ENCODE assay signal across 9 mouse cellular contexts in the genomic region with DNA sequence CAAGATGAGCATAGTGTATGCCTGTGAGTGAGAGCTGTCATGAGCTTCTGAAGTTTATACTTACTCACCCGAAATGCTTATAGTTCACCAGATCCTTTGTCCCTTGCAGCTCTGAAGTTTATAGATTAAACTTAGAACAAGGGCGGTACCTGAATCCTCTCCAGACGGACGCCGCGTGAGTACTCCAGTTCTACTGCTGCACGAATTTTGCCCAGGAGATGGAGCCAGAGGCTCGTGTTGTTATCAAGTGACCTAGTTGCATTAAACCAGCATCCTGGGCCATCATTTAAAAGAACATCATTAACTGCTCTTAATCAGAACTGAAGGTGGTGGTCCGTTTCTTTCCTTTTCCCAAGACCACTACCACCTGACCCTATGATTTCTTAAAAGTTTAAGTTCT. TPM values are rescaled to one million over a fixed set of nuclear protein-coding genes. Genes with fewer than 3 reads are reported as not detected.
DNase-seq lines count a peak whose midpoint lies in the region; ATAC-seq and TF ChIP-seq lines count a peak whose summit lies in the region.
"Had no signal": no experiment of that assay in that cellular context is flagged by ENCODE, and none has a peak within 500 bp of the region (broad histone marks: within the 10 kb centered on the region; RNA-seq: fewer than 3 reads in every experiment).

No protein-coding gene starts in this region.

- no peak overlapping the region for H3K4me2 ChIP-seq in hindbrain, embryonic 11.5 days (replicated peaks; ENCODE audit: low read depth, low read length)
- H3K4me2 ChIP-seq in hindbrain, embryonic 16.5 days (ENCODE audit: low read length) = no peak overlapping the region
- no peak overlapping the region for H3K4me2 ChIP-seq in kidney, postnatal 0 days (ENCODE audit: low read length)

- no peaks in the 10 kb centered on the region for H3K27me3 ChIP-seq in hindbrain, embryonic 11.5 days (ENCODE audit: control insufficient read depth, insufficient read depth, low read length)
- H3K27me3 ChIP-seq in hindbrain, embryonic 16.5 days (replicated peaks; ENCODE audit: control insufficient read depth, insufficient read depth, low read length) = no peaks in the 10 kb centered on the region
- no peaks in the 10 kb centered on the region for H3K27me3 ChIP-seq in kidney, postnatal 0 days (ENCODE audit: insufficient read depth, low read length)

- no peaks in the 10 kb centered on the region for H3K4me1 ChIP-seq in hindbrain, embryonic 11.5 days (replicated peaks; ENCODE audit: control insufficient read depth, insufficient read depth, low read length)
- H3K4me1 ChIP-seq in hindbrain, embryonic 16.5 days (ENCODE audit: control insufficient read depth, insufficient read depth, low read depth, low read length) = no peaks in the 10 kb centered on the region
- no peaks in the 10 kb centered on the region for H3K4me1 ChIP-seq in kidney, postnatal 0 days (replicated peaks; ENCODE audit: insufficient read depth, low read length)

- peaks cover 14% of the 10 kb centered on the region; the same call in 1 of the 2 replicates for H3K36me3 ChIP-seq in hindbrain, embryonic 11.5 days (ENCODE audit: control insufficient read depth, insufficient read depth, low read length)
- H3K36me3 ChIP-seq in hindbrain, embryonic 16.5 days (ENCODE audit: control insufficient read depth, insufficient read depth, low read length) = peaks cover 43% of the 10 kb centered on the region
- peaks cover 54% of the 10 kb centered on the region for H3K36me3 ChIP-seq in kidney, postnatal 0 days (ENCODE audit: insufficient read depth, low read length)

- no peak overlapping the region for H3K27ac ChIP-seq in hindbrain, embryonic 11.5 days (ENCODE audit: low read depth, low read length)
- no peak overlapping the region for H3K27ac ChIP-seq in hindbrain, embryonic 16.5 days (ENCODE audit: low read depth, low read length)
- no peak overlapping the region for H3K27ac ChIP-seq in kidney, postnatal 0 days

- TF ChIP-seq CTCF in kidney, postnatal 0 days (IDR thresholded peaks at IDR 0.05; ENCODE audit: low read depth) = peak; percentile 46

- H3K4me3 ChIP-seq in hindbrain, embryonic 11.5 days (ENCODE audit: low read depth, low read length) = no peak overlapping the region
- H3K4me3 ChIP-seq in hindbrain, embryonic 16.5 days (ENCODE audit: low read length) = no peak overlapping the region
- H3K4me3 ChIP-seq in kidney, postnatal 0 days (replicated peaks; ENCODE audit: low read depth, low read length) = no peak overlapping the region

- DNase-seq in hindbrain, embryonic 11.5 days (ENCODE audit: low spot score) = peak; percentile 26
- DNase-seq in right cerebral cortex, postnatal 4 days = peak; percentile 32
- DNase-seq in right cerebral cortex, postnatal 25 days = no peak
- DNase-seq in kidney, postnatal 0 days (ENCODE audit: low spot score) = no peak
- peak; percentile 30 for DNase-seq in yolk sac, embryonic 10.5 days (ENCODE audit: low spot score)
- DNase-seq in c-Kit-positive CD71-positive TER-119-positive erythroid progenitor cells, embryonic 14.5 days (ENCODE audit: low spot score) = no peak

- no peak for ATAC-seq in hindbrain, embryonic 11.5 days (ENCODE audit: low FRiP score)
- no peak for ATAC-seq in hindbrain, embryonic 16.5 days
- ATAC-seq in kidney, postnatal 0 days (replicated peaks; ENCODE audit: low FRiP score, low read depth) = no peak
- ATAC-seq: midbrain, embryonic 16.5 days had no signal

- no peaks in the 10 kb centered on the region for H3K9me3 ChIP-seq in hindbrain, embryonic 11.5 days (ENCODE audit: control insufficient read depth, low read length)
- no peaks in the 10 kb centered on the region for H3K9me3 ChIP-seq in hindbrain, embryonic 16.5 days (ENCODE audit: control insufficient read depth, low read length)
- H3K9me3 ChIP-seq in kidney, postnatal 0 days (replicated peaks; ENCODE audit: low read length) = no peaks in the 10 kb centered on the region

- WGBS in hindbrain, embryonic 11.5 days = 91% methylated on average over 9 of the region's 9 CpGs
- 90% methylated on average over 9 of the region's 9 CpGs for WGBS in hindbrain, embryonic 16.5 days
- whole genome bisulfite sequencing in kidney, postnatal 0 days = 91% methylated on average over 9 of the region's 9 CpGs

- H3K9ac ChIP-seq in hindbrain, embryonic 11.5 days (ENCODE audit: low read depth, low read length) = no peak overlapping the region
- H3K9ac ChIP-seq in hindbrain, embryonic 16.5 days (ENCODE audit: low read depth, low read length) = no peak overlapping the region
- H3K9ac ChIP-seq in kidney, postnatal 0 days (ENCODE audit: low read depth, low read length) = no peak overlapping the region

RNA-seq across cellular contexts. Expression of a gene that starts 10.7 kb away (rescaled TPM):
- polyA plus RNA-seq in hindbrain, embryonic 11.5 days (2014; fragmentation: Nextera tagmentation; extraction: Ambion mirVana) = 28.1 and 31.2 TPM in 2 replicates
- polyA plus RNA-seq in hindbrain, embryonic 16.5 days (2015; fragmentation: Nextera tagmentation; extraction: Ambion mirVana) = 20.1 and 20.8 TPM in 2 replicates
- 15.0 and 16.8 TPM in 2 replicates for polyA plus RNA-seq in kidney, postnatal 0 days (2015; fragmentation: Nextera tagmentation; extraction: Ambion mirVana)

RNA-seq across cellular contexts. Expression of a gene that starts 29.8 kb away (rescaled TPM):
- polyA plus RNA-seq in hindbrain, embryonic 11.5 days (2014; fragmentation: Nextera tagmentation; extraction: Ambion mirVana) = 0.43 and 1.0 TPM in 2 replicates
- 0.65 and 0.76 TPM in 2 replicates for polyA plus RNA-seq in hindbrain, embryonic 16.5 days (2015; fragmentation: Nextera tagmentation; extraction: Ambion mirVana)
- 19.2 and 19.9 TPM in 2 replicates for polyA plus RNA-seq in kidney, postnatal 0 days (2015; fragmentation: Nextera tagmentation; extraction: Ambion mirVana)
- polyA plus RNA-seq: spleen, adult 2 months had no signal

Comparison
In these comparisons a context has a peak if more than half of its experiments do, and no peak if none do; other contexts are left out.
1. DNase-seq: peak in hindbrain, embryonic 11.5 days (single experiment), right cerebral cortex, postnatal 4 days (single experiment) and yolk sac, embryonic 10.5 days (single experiment); none in right cerebral cortex, postnatal 25 days (single experiment), kidney, postnatal 0 days (single experiment) and c-Kit-positive CD71-positive TER-119-positive erythroid progenitor cells, embryonic 14.5 days (single experiment).